Mouse (Mus musculus): ENCODE data around the gene Hist4h4. TPM values are rescaled to one million over a fixed set of nuclear protein-coding genes. Genes with fewer than 3 reads are reported as not detected.

The Hist4h4 gene
- polyA plus RNA-seq, 1 experiment from 2014 or later, result 1.2 TPM

- no peak overlapping the region for H3K27ac ChIP-seq (replicated peaks)
- H3K4me2 ChIP-seq, result no peak overlapping the region
- H3K4me3 ChIP-seq (replicated peaks), result no peak overlapping the region
- no peaks in the 10 kb centered on the region for H3K4me1 ChIP-seq (replicated peaks)
- H3K36me3 ChIP-seq (replicated peaks), result no peaks in the 10 kb centered on the region
- H3K27me3 ChIP-seq, result no peaks in the 10 kb centered on the region
- no peak overlapping the region for H3K9ac ChIP-seq
- WGBS (ENCODE audit: insufficient replicate concordance), result 77% methylated on average over 12 of the region's 12 CpGs
- H3K9me3 ChIP-seq (replicated peaks), result no peaks in the 10 kb centered on the region
- no peak for ATAC-seq (ENCODE audit: insufficient read depth)
Observed at GRCm38 (mm10) chr6:136782146-136782545, 22.1 kb downstream of the Hist4h4 start.

GRCm38 (mm10) chr6:136781377-136781986 is 22.7 kb downstream of the Hist4h4 start, which contains the start of gene Gucy2c:
Gucy2c (minus strand) TSS chr6:136781765.
- no peaks in the 10 kb centered on the region for H3K4me1 ChIP-seq (replicated peaks)
- no peaks in the 10 kb centered on the region for H3K36me3 ChIP-seq (replicated peaks)
- no peak within 1 kb of the TSS for H3K4me3 ChIP-seq (replicated peaks)
- no peak for ATAC-seq (ENCODE audit: insufficient read depth)
- H3K9me3 ChIP-seq (replicated peaks), result no peaks in the 10 kb centered on the region
- no peak within 1 kb of the TSS for H3K9ac ChIP-seq
- 69% methylated on average over 20 of the region's 20 CpGs for WGBS (ENCODE audit: insufficient replicate concordance)
- H3K27ac ChIP-seq (replicated peaks), result no peak within 1 kb of the TSS
- no peak within 1 kb of the TSS for H3K4me2 ChIP-seq
- H3K27me3 ChIP-seq, result no peaks in the 10 kb centered on the region

GRCm38 (mm10) chr6:136776392-136776791 is 27.8 kb downstream of the Hist4h4 start:
- Histone ChIP-seq H3K27me3 (no peaks in the 10 kb centered on the region), H3K4me2 (no peak overlapping the region), H3K4me3 (replicated peaks) (no peak overlapping the region), H3K36me3 (replicated peaks) (no peaks in the 10 kb centered on the region), H3K4me1 (replicated peaks) (no peaks in the 10 kb centered on the region), H3K9ac (no peak overlapping the region), H3K27ac (replicated peaks) (no peak overlapping the region), H3K9me3 (replicated peaks) (no peaks in the 10 kb centered on the region)
- ATAC-seq (ENCODE audit: insufficient read depth), result no peak
- 76% methylated on average over 1 of the region's 1 CpGs for WGBS (ENCODE audit: insufficient replicate concordance)

GRCm38 (mm10) chr6:136769859-136770258 is 34.4 kb downstream of the Hist4h4 start:
- ATAC-seq (ENCODE audit: insufficient read depth), result no peak
- WGBS (ENCODE audit: insufficient replicate concordance), result 64% methylated on average over 7 of the region's 7 CpGs

GRCm38 (mm10) chr6:136769143-136769542 is 35.1 kb downstream of the Hist4h4 start:
- Histone ChIP-seq H3K4me2 (no peak overlapping the region), H3K9me3 (replicated peaks) (no peaks in the 10 kb centered on the region), H3K36me3 (replicated peaks) (no peaks in the 10 kb centered on the region), H3K9ac (no peak overlapping the region), H3K27me3 (no peaks in the 10 kb centered on the region), H3K27ac (replicated peaks) (no peak overlapping the region), H3K4me3 (replicated peaks) (no peak overlapping the region), H3K4me1 (replicated peaks) (no peaks in the 10 kb centered on the region)
- WGBS (ENCODE audit: insufficient replicate concordance), result 55% methylated on average over 8 of the region's 8 CpGs
- ATAC-seq (ENCODE audit: insufficient read depth), result no peak

More at GRCm38 (mm10) chr6:136769859-136770258, 34.4 kb downstream of the Hist4h4 start:
- Histone ChIP-seq H3K27ac (replicated peaks) (no peak overlapping the region), H3K27me3 (no peaks in the 10 kb centered on the region), H3K9me3 (replicated peaks) (no peaks in the 10 kb centered on the region), H3K4me2 (no peak overlapping the region), H3K9ac (no peak overlapping the region), H3K36me3 (replicated peaks) (no peaks in the 10 kb centered on the region), H3K4me1 (replicated peaks) (no peaks in the 10 kb centered on the region), H3K4me3 (replicated peaks) (no peak overlapping the region)

- H3K4me3 ChIP-seq (replicated peaks), result no peak overlapping the region
- 18% methylated on average over 1 of the region's 1 CpGs for WGBS (ENCODE audit: insufficient replicate concordance)
- no peaks in the 10 kb centered on the region for H3K9me3 ChIP-seq (replicated peaks)
- no peak overlapping the region for H3K9ac ChIP-seq
- no peak overlapping the region for H3K27ac ChIP-seq (replicated peaks)
- H3K36me3 ChIP-seq (replicated peaks), result no peaks in the 10 kb centered on the region
- ATAC-seq (ENCODE audit: insufficient read depth), result no peak
- H3K4me2 ChIP-seq, result no peak overlapping the region
- H3K27me3 ChIP-seq, result no peaks in the 10 kb centered on the region
- H3K4me1 ChIP-seq (replicated peaks), result no peaks in the 10 kb centered on the region
Observed at GRCm38 (mm10) chr6:136763912-136764311, 40.3 kb downstream of the Hist4h4 start.

Small RNA genes within 50 kb of the gene (microRNA-seq; reads per million reads assigned to microRNA genes)
- gene Gm44364, result not detected

Other genes with a start within 250 kb of the Hist4h4 start
- gene Plbd1, start 142.5 kb downstream of the Hist4h4 start, polyA plus RNA-seq (2015; fragmentation: Nextera tagmentation; extraction: Ambion mirVana), result 12.1 and 15.0 TPM in 2 replicates
- 0.26 and 0.37 TPM in 2 replicates for gene Gucy2c, start 22.6 kb downstream of the Hist4h4 start, polyA plus RNA-seq (2015; fragmentation: Nextera tagmentation; extraction: Ambion mirVana)
- 113 and 131 TPM in 2 replicates for gene H2afj, start 3.8 kb upstream of the Hist4h4 start, polyA plus RNA-seq (2015; fragmentation: Nextera tagmentation; extraction: Ambion mirVana)
- gene BC049715, start 23.2 kb upstream of the Hist4h4 start, polyA plus RNA-seq (2015; fragmentation: Nextera tagmentation; extraction: Ambion mirVana), result 0.71 and 1.0 TPM in 2 replicates
- gene Wbp11, start 23.8 kb upstream of the Hist4h4 start, polyA plus RNA-seq (2015; fragmentation: Nextera tagmentation; extraction: Ambion mirVana), result 49.0 and 51.6 TPM in 2 replicates
- gene Smco3, start 31.0 kb upstream of the Hist4h4 start, polyA plus RNA-seq (2015; fragmentation: Nextera tagmentation; extraction: Ambion mirVana), result not detected in 2 replicates
- 30.0 TPM in 2 replicates for gene Art4, start 53.3 kb upstream of the Hist4h4 start, polyA plus RNA-seq (2015; fragmentation: Nextera tagmentation; extraction: Ambion mirVana)
- gene Mgp, start 71.4 kb upstream of the Hist4h4 start, polyA plus RNA-seq (2015; fragmentation: Nextera tagmentation; extraction: Ambion mirVana), result 3.3 and 6.3 TPM in 2 replicates
- 0.28 and 0.74 TPM in 2 replicates for gene Erp27, start 117.8 kb upstream of the Hist4h4 start, polyA plus RNA-seq (2015; fragmentation: Nextera tagmentation; extraction: Ambion mirVana)
- gene Pde6h, start 119.4 kb upstream of the Hist4h4 start, polyA plus RNA-seq (2015; fragmentation: Nextera tagmentation; extraction: Ambion mirVana), result not detected in 2 replicates
- 162 and 172 TPM in 2 replicates for gene Arhgdib, start 137.5 kb upstream of the Hist4h4 start, polyA plus RNA-seq (2015; fragmentation: Nextera tagmentation; extraction: Ambion mirVana)